Mouse (Mus musculus): ENCODE results near the gene Sgo2a. TPM values are rescaled to one million over a fixed set of nuclear protein-coding genes. Genes with fewer than 3 reads are reported as not detected.

The Sgo2a gene
- 0.51 and 0.82 TPM in 2 replicates for polyA plus RNA-seq (2012; ENCODE audit: low replicate concordance)

GRCm38 (mm10) chr1:57995432-57996132 lies at the start of gene Sgo2a:
Gene Sgo2a, plus strand, starts transcription at chr1:57995971.

GRCm38 (mm10) chr1:58018856-58019255 lies 23.1 kb downstream of the Sgo2a start, which contains the start of gene Kctd18:
Gene Kctd18, minus strand, starts transcription at chr1:58018956.

GRCm38 (mm10) chr1:58029636-58030117 lies 33.9 kb downstream of the Sgo2a start, which contains the start of gene Aox1:
Gene Aox1, plus strand, starts transcription at chr1:58029931.

Other genes starting within 250 kb of the Sgo2a start
- gene Spats2l, start 221.8 kb upstream of the Sgo2a start, polyA plus RNA-seq (2012; ENCODE audit: low replicate concordance) = 0.19 TPM in 1 of 2 replicates, not detected in the other
- 11.3 and 15.4 TPM in 2 replicates for gene Kctd18, start 23.0 kb downstream of the Sgo2a start, polyA plus RNA-seq (2012; ENCODE audit: low replicate concordance)
- 0.02 and 0.03 TPM in 2 replicates for gene Aox1, start 34.0 kb downstream of the Sgo2a start, polyA plus RNA-seq (2012; ENCODE audit: low replicate concordance)
- not detected in 2 replicates for gene Aox3, start 117.2 kb downstream of the Sgo2a start, polyA plus RNA-seq (2012; ENCODE audit: low replicate concordance)
- 0.08 and 0.18 TPM in 2 replicates for gene Aox4, start 214.4 kb downstream of the Sgo2a start, polyA plus RNA-seq (2012; ENCODE audit: low replicate concordance)